Mouse (Mus musculus) megakaryocyte, embryonic 14.5 days (primary cell): ENCODE results near the gene Pde7b. TPM values are rescaled to one million over a fixed set of nuclear protein-coding genes. Genes with fewer than 3 reads are reported as not detected.

Experiments
- H3K27me3 ChIP-seq: replicated peaks from 2 replicates; pipeline ENCODE3; 2012; ENCODE audit warnings: inconsistent platforms
- H3K36me3 ChIP-seq: replicated peaks from 2 replicates; pipeline ENCODE3; 2012; ENCODE audit warnings: low read length, inconsistent platforms, mixed read lengths
- H3K4me1 ChIP-seq: 2 replicates; pipeline ENCODE4 v1.6.1; 2012; ENCODE audit warnings: inconsistent platforms
- H3K4me3 ChIP-seq: replicated peaks from 2 replicates; pipeline ENCODE3; 2012; ENCODE audit warnings: moderate library complexity, mild to moderate bottlenecking, inconsistent platforms
- H3K9me3 ChIP-seq: 2 replicates; pipeline ENCODE4 v1.6.1; 2012; ENCODE audit warnings: inconsistent platforms
- FLI1 ChIP-seq: IDR thresholded peaks from 2 replicates; pipeline ENCODE4 v1.6.1; 2012; ENCODE audit warnings: low read length, inconsistent platforms, mixed read lengths
- GATA1 ChIP-seq: IDR thresholded peaks from 3 replicates; pipeline ENCODE4 v1.6.1; 2012; ENCODE audit warnings: mixed read lengths, low read length, inconsistent platforms, borderline replicate concordance
- polyA plus RNA-seq: library from polyadenylated mRNA; stranded (reverse); fragments of >175 nt; gene quantifications from 2 replicates; pipeline ENCODE4 v1.2.3, GENCODE M21; 2012; ENCODE audit warnings: low replicate concordance; ENCODE audit not compliant: insufficient read depth

The Pde7b gene
- polyA plus RNA-seq, 1 experiment: 0.68 TPM

GRCm38 (mm10) chr10:20630122-20630521 is 94.8 kb downstream of the Pde7b start:
- H3K4me1 ChIP-seq: no peaks in the 10 kb centered on the region; the same call in 1 of the 2 replicates
- no peaks in the 10 kb centered on the region for H3K9me3 ChIP-seq
- no peaks in the 10 kb centered on the region for H3K36me3 ChIP-seq
- TF ChIP-seq GATA1: no peak
- no peak for TF ChIP-seq FLI1
- H3K4me3 ChIP-seq: no peak overlapping the region
- H3K27me3 ChIP-seq: peaks cover 14% of the 10 kb centered on the region

GRCm38 (mm10) chr10:20625702-20626375 is 99.0 kb downstream of the Pde7b start:
- no peaks in the 10 kb centered on the region for H3K36me3 ChIP-seq
- no peak overlapping the region for H3K4me3 ChIP-seq
- H3K4me1 ChIP-seq: no peaks in the 10 kb centered on the region; the same call in 1 of the 2 replicates
- H3K9me3 ChIP-seq: no peaks in the 10 kb centered on the region
- H3K27me3 ChIP-seq: peaks cover 12% of the 10 kb centered on the region
- TF ChIP-seq FLI1 (no peak), GATA1 (no peak)

GRCm38 (mm10) chr10:20621661-20622454 is 103.0 kb downstream of the Pde7b start:
- no peak overlapping the region for H3K4me3 ChIP-seq
- no peaks in the 10 kb centered on the region for H3K27me3 ChIP-seq
- TF ChIP-seq FLI1 (no peak), GATA1 (no peak)
- H3K4me1 ChIP-seq: no peaks in the 10 kb centered on the region
- H3K9me3 ChIP-seq: no peaks in the 10 kb centered on the region
- H3K36me3 ChIP-seq: no peaks in the 10 kb centered on the region

GRCm38 (mm10) chr10:20606007-20606406 is 118.9 kb downstream of the Pde7b start:
- H3K27me3 ChIP-seq: peaks cover 1% of the 10 kb centered on the region
- 0 out of 2 replicates have a peak, but pooled peaks cover 2% of the 10 kb centered on the region for H3K4me1 ChIP-seq
- H3K9me3 ChIP-seq: no peaks in the 10 kb centered on the region
- no peak for TF ChIP-seq GATA1
- TF ChIP-seq FLI1: no peak
- H3K36me3 ChIP-seq: no peaks in the 10 kb centered on the region
- no peak overlapping the region for H3K4me3 ChIP-seq

- Histone ChIP-seq H3K4me3 (peak overlapping the region; percentile 42), H3K36me3 (no peaks in the 10 kb centered on the region)
Observed at GRCm38 (mm10) chr10:20595107-20595810, 129.6 kb downstream of the Pde7b start.

GRCm38 (mm10) chr10:20594015-20594414 is 130.9 kb downstream of the Pde7b start:
- peaks cover 10% of the 10 kb centered on the region for H3K27me3 ChIP-seq
- H3K4me3 ChIP-seq: no peak overlapping the region
- H3K36me3 ChIP-seq: no peaks in the 10 kb centered on the region
- no peaks in the 10 kb centered on the region for H3K9me3 ChIP-seq
- peaks cover 16% of the 10 kb centered on the region for H3K4me1 ChIP-seq
- no peak for TF ChIP-seq FLI1
- no peak for TF ChIP-seq GATA1

More at GRCm38 (mm10) chr10:20595107-20595810, 129.6 kb downstream of the Pde7b start:
- H3K9me3 ChIP-seq: no peaks in the 10 kb centered on the region
- TF ChIP-seq FLI1 (no peak), GATA1 (no peak)
- peaks cover 10% of the 10 kb centered on the region for H3K27me3 ChIP-seq
- H3K4me1 ChIP-seq: peaks cover 12% of the 10 kb centered on the region

GRCm38 (mm10) chr10:20590100-20590499 is 134.8 kb downstream of the Pde7b start:
- Histone ChIP-seq H3K4me1 (peaks cover 12% of the 10 kb centered on the region), H3K9me3 (no peaks in the 10 kb centered on the region), H3K27me3 (peaks cover 6% of the 10 kb centered on the region), H3K36me3 (no peaks in the 10 kb centered on the region), H3K4me3 (no peak overlapping the region)
- TF ChIP-seq GATA1 (no peak), FLI1 (no peak)

GRCm38 (mm10) chr10:20585959-20586358 is 138.9 kb downstream of the Pde7b start:
- no peak for TF ChIP-seq GATA1
- no peak for TF ChIP-seq FLI1
- no peaks in the 10 kb centered on the region for H3K36me3 ChIP-seq

GRCm38 (mm10) chr10:20575002-20575401 is 149.9 kb downstream of the Pde7b start:
- TF ChIP-seq FLI1 (no peak), GATA1 (no peak)
- peaks cover 4% of the 10 kb centered on the region for H3K27me3 ChIP-seq
- no peaks in the 10 kb centered on the region for H3K9me3 ChIP-seq
- H3K36me3 ChIP-seq: no peaks in the 10 kb centered on the region
- peaks cover 10% of the 10 kb centered on the region for H3K4me1 ChIP-seq
- H3K4me3 ChIP-seq: no peak overlapping the region

More at GRCm38 (mm10) chr10:20585959-20586358, 138.9 kb downstream of the Pde7b start:
- Histone ChIP-seq H3K27me3 (peaks cover 2% of the 10 kb centered on the region), H3K4me3 (no peak overlapping the region), H3K4me1 (peaks cover 6% of the 10 kb centered on the region), H3K9me3 (no peaks in the 10 kb centered on the region)

GRCm38 (mm10) chr10:20574414-20574813 is 150.5 kb downstream of the Pde7b start:
- Histone ChIP-seq H3K9me3 (no peaks in the 10 kb centered on the region), H3K36me3 (no peaks in the 10 kb centered on the region), H3K27me3 (peaks cover 4% of the 10 kb centered on the region), H3K4me1 (peaks cover 11% of the 10 kb centered on the region), H3K4me3 (no peak overlapping the region)
- no peak for TF ChIP-seq GATA1
- TF ChIP-seq FLI1: no peak
